Mouse (Mus musculus) C2C12 (cell line): ENCODE results near the gene Shkbp1.

Experiments
- CEBPB ChIP-seq: IDR thresholded peaks from one replicate; pipeline ENCODE4 v1.6.1; 2011; ENCODE audit warnings: low read depth, mild to moderate bottlenecking, control low read depth, moderate library complexity
- CTCF ChIP-seq: IDR thresholded peaks from one replicate; pipeline ENCODE4 v1.5.1; 2011; ENCODE audit not compliant: control insufficient read depth, insufficient read depth, insufficient read length
- FOSL1 ChIP-seq: IDR thresholded peaks from one replicate; pipeline ENCODE4 v1.8.0; 2011; ENCODE audit warnings: mild to moderate bottlenecking, low read length; ENCODE audit not compliant: poor library complexity, insufficient read depth, severe bottlenecking
- MAX ChIP-seq: IDR thresholded peaks from one replicate; pipeline ENCODE4 v1.6.1; 2011; ENCODE audit warnings: mild to moderate bottlenecking, control low read depth
- MYOD1 ChIP-seq: IDR thresholded peaks from one replicate; pipeline ENCODE4 v1.6.1; 2011; ENCODE audit warnings: low read depth; ENCODE audit not compliant: control insufficient read depth, insufficient read length
- MYOG ChIP-seq: IDR thresholded peaks from one replicate; pipeline ENCODE4 v1.6.1; 2011; ENCODE audit not compliant: control insufficient read depth, insufficient read length; ENCODE audit errors: extremely low read depth
- USF1 ChIP-seq: IDR thresholded peaks from one replicate; pipeline ENCODE4 v1.6.1; 2011; ENCODE audit warnings: low read depth, mild to moderate bottlenecking, control low read depth, moderate library complexity

DNA sequence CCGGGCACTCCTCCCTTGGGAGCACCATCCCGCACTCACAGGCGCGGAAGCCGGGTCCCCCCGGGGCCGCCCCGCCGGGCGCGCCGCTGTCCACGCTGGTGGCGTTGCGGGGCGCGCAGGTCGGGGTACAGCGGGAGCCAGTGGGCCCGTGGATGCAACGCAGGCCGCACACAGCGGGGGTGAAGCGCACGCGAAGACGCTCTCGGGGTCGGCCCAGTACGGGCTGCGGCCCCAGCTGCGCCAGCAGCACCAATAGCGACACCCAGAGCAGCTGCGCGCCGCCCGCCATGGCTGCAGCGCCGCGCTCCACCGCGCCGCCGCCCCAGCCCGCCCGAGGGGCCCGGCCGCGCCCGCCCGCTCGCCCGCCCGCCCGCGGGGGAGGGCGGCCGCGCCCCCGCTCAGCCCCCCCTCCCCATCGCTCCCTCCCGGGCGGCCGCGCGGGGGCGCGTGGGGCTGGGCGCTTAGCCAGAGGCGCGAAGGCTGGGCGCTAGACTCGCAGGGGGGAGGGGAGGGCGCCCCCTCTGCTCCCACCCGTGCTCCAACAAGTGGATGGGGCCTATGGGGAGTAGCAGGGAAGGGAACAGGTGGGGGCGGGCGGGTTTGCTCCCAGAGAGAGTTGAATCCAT lies 22.4 kb downstream of the Shkbp1 start:
- TF ChIP-seq MAX, result no peak
- TF ChIP-seq MYOG, result no peak
- TF ChIP-seq MYOD1, result no peak
- TF ChIP-seq CTCF, result no peak
- no peak for TF ChIP-seq CEBPB
- TF ChIP-seq USF1, result no peak
- no peak for TF ChIP-seq FOSL1
